Comparison of ENCODE assay signal across 9 mouse cellular contexts in genomic region chr2:72977272-72977671, GRCm38 (mm10). TPM values are rescaled to one million over a fixed set of nuclear protein-coding genes. Genes with fewer than 3 reads are reported as not detected.
DNase-seq lines count a peak whose midpoint lies in the region; ATAC-seq and TF ChIP-seq lines count a peak whose summit lies in the region.
"Had no signal": no experiment of that assay in that cellular context is flagged by ENCODE, and none has a peak within 500 bp of the region (broad histone marks: within the 10 kb centered on the region; RNA-seq: fewer than 3 reads in every experiment).

No protein-coding gene starts in this region.

- no peaks in the 10 kb centered on the region for H3K27me3 ChIP-seq in kidney, embryonic 16.5 days (ENCODE audit: insufficient read depth, low read length)
- H3K27me3 ChIP-seq in embryonic facial prominence, embryonic 10.5 days (replicated peaks; ENCODE audit: low read depth, poor library complexity, severe bottlenecking), result no peaks in the 10 kb centered on the region
- no peaks in the 10 kb centered on the region for H3K27me3 ChIP-seq in midbrain, postnatal 0 days (ENCODE audit: insufficient read depth, low read length)

- no peaks in the 10 kb centered on the region for H3K36me3 ChIP-seq in kidney, embryonic 16.5 days (ENCODE audit: insufficient read depth, low read length)
- H3K36me3 ChIP-seq in embryonic facial prominence, embryonic 10.5 days (replicated peaks), result peaks cover 15% of the 10 kb centered on the region
- H3K36me3 ChIP-seq in midbrain, postnatal 0 days (ENCODE audit: insufficient read depth, low read length), result no peaks in the 10 kb centered on the region

- no peak overlapping the region for H3K27ac ChIP-seq in kidney, embryonic 16.5 days (ENCODE audit: low read length)
- H3K27ac ChIP-seq in embryonic facial prominence, embryonic 10.5 days (replicated peaks), result no peak overlapping the region
- no peak overlapping the region for H3K27ac ChIP-seq in midbrain, postnatal 0 days (ENCODE audit: low read depth, low read length)

- no peak for TF ChIP-seq CTCF in midbrain, postnatal 0 days (IDR thresholded peaks at IDR 0.05)

- H3K9ac ChIP-seq in kidney, embryonic 16.5 days (replicated peaks; ENCODE audit: low read length), result no peak overlapping the region
- no peak overlapping the region for H3K9ac ChIP-seq in midbrain, postnatal 0 days (replicated peaks; ENCODE audit: low read length, poor library complexity, severe bottlenecking)

- no peaks in the 10 kb centered on the region for H3K9me3 ChIP-seq in kidney, embryonic 16.5 days (ENCODE audit: low read length)
- no peaks in the 10 kb centered on the region for H3K9me3 ChIP-seq in embryonic facial prominence, embryonic 10.5 days
- no peaks in the 10 kb centered on the region for H3K9me3 ChIP-seq in midbrain, postnatal 0 days (ENCODE audit: low read length)

- 56% methylated on average over 1 of the region's 1 CpGs for WGBS in kidney, embryonic 16.5 days
- WGBS in embryonic facial prominence, embryonic 10.5 days, result 83% methylated on average over 1 of the region's 1 CpGs
- WGBS in midbrain, postnatal 0 days, result 74% methylated on average over 1 of the region's 1 CpGs

- no peak for ATAC-seq in kidney, embryonic 16.5 days (ENCODE audit: low FRiP score, low TSS enrichment)
- no peak for ATAC-seq in midbrain, postnatal 0 days (ENCODE audit: low FRiP score)

- DNase-seq in kidney, adult 9 months, result no peak
- no peak for DNase-seq in embryonic facial prominence, embryonic 10.5 days (ENCODE audit: low spot score)
- DNase-seq in induced T-regulatory cell, adult 2 months (ENCODE audit: low read depth), result peak; percentile 45
- DNase-seq in midbrain, postnatal 0 days (ENCODE audit: low spot score), result no peak
- no peak for DNase-seq in gastrocnemius, adult 18-20 months (ENCODE audit: low spot score)
- DNase-seq in thymus, postnatal 36 days, result no peak
- DNase-seq in c-Kit-positive CD71-positive TER-119-positive erythroid progenitor cells, embryonic 14.5 days (ENCODE audit: low spot score), result no peak

- H3K4me2 ChIP-seq in kidney, embryonic 16.5 days (replicated peaks; ENCODE audit: low read depth, low read length), result peak overlapping the region; percentile 51
- 0 out of 2 replicates have a peak overlapping the region, but pooled peaks have one; percentile 7 for H3K4me2 ChIP-seq in midbrain, postnatal 0 days (ENCODE audit: low read depth, low read length, poor library complexity, severe bottlenecking)

- peak overlapping the region; percentile 31 for H3K4me3 ChIP-seq in kidney, embryonic 16.5 days (ENCODE audit: low read length)
- peak overlapping the region; percentile 85 for H3K4me3 ChIP-seq in embryonic facial prominence, embryonic 10.5 days
- H3K4me3 ChIP-seq in midbrain, postnatal 0 days (ENCODE audit: low read depth, low read length), result no peak overlapping the region

- peaks cover 16% of the 10 kb centered on the region for H3K4me1 ChIP-seq in kidney, embryonic 16.5 days (ENCODE audit: insufficient read depth, low read length)
- peaks cover 23% of the 10 kb centered on the region for H3K4me1 ChIP-seq in embryonic facial prominence, embryonic 10.5 days
- 0 out of 2 replicates have a peak, but pooled peaks cover 4% of the 10 kb centered on the region for H3K4me1 ChIP-seq in midbrain, postnatal 0 days (ENCODE audit: insufficient read depth, low read length)

RNA-seq across cellular contexts. Expression of gene Sp3, which starts 3.0 kb away (rescaled TPM):
- 44.6 and 47.3 TPM in 2 replicates for polyA plus RNA-seq in kidney, embryonic 16.5 days (2015; fragmentation: Nextera tagmentation; extraction: Ambion mirVana)
- polyA plus RNA-seq in embryonic facial prominence, embryonic 10.5 days (2016; fragmentation: Nextera tagmentation; extraction: Ambion mirVana), result 53.0 and 55.4 TPM in 2 replicates
- 73.3 and 80.5 TPM in 2 replicates for total RNA-seq in midbrain, postnatal 0 days (2014; rRNA removed)
- polyA plus RNA-seq in midbrain, postnatal 0 days (2015; fragmentation: Nextera tagmentation; extraction: Ambion mirVana), result 20.1 and 23.4 TPM in 2 replicates
- total RNA-seq in gastrocnemius, adult 18-20 months (2021), result 10 to 100 TPM; 17.2 to 20.5 TPM

RNA-seq across cellular contexts. Expression of gene Gm11084, which starts 9.2 kb away (rescaled TPM):
- not detected in 2 replicates for polyA plus RNA-seq in kidney, embryonic 16.5 days (2015; fragmentation: Nextera tagmentation; extraction: Ambion mirVana)
- polyA plus RNA-seq in embryonic facial prominence, embryonic 10.5 days (2016; fragmentation: Nextera tagmentation; extraction: Ambion mirVana), result not detected in 2 replicates
- not detected in 2 replicates for total RNA-seq in midbrain, postnatal 0 days (2014; rRNA removed)
- polyA plus RNA-seq in midbrain, postnatal 0 days (2015; fragmentation: Nextera tagmentation; extraction: Ambion mirVana), result not detected in 2 replicates
- total RNA-seq in gastrocnemius, adult 18-20 months (2021), result not detected
- polyA plus RNA-seq: gonadal fat pad, adult 2 months had no signal
